Mouse (Mus musculus) bone marrow, adult 2 months (tissue): ENCODE measurements around the gene Ankrd11.

ENCODE experiments used
- CTCF ChIP-seq: fragments of 200-500 bp; IDR thresholded peaks from 2 replicates; pipeline ENCODE4 v1.5.1; 2011; ENCODE audit warnings: low read length, control low read depth; ENCODE audit not compliant: control insufficient read depth, insufficient read depth
- POLR2A ChIP-seq: fragments of 200-500 bp; IDR thresholded peaks from 2 replicates; pipeline ENCODE4 v1.6.1; 2011; ENCODE audit warnings: low read depth, mild to moderate bottlenecking, control low read depth, low read length, borderline replicate concordance; ENCODE audit not compliant: control insufficient read depth

GRCm38 (mm10) chr8:122916766-122917165, 125.3 kb downstream of the Ankrd11 start:
- no peak for TF ChIP-seq POLR2A
- no peak for TF ChIP-seq CTCF
